Mouse (Mus musculus): Measurements from ENCODE around the gene Rnf207. TPM values are rescaled to one million over a fixed set of nuclear protein-coding genes. Genes with fewer than 3 reads are reported as not detected.

Rnf207 gene
- polyA plus RNA-seq (2016; fragmentation: Nextera tagmentation; extraction: Ambion mirVana) = 0.26 and 0.42 TPM in 2 replicates

- H3K27me3 ChIP-seq (replicated peaks) = peaks cover 54% of the 10 kb centered on the region
- peak within 1 kb of the TSS; percentile 58 for H3K4me2 ChIP-seq
- 5% methylated on average over 26 of the region's 26 CpGs for WGBS (ENCODE audit: insufficient replicate concordance)
- no peak within 1 kb of the TSS for H3K9ac ChIP-seq
- no peaks in the 10 kb centered on the region for H3K9me3 ChIP-seq (replicated peaks)
- H3K27ac ChIP-seq = no peak within 1 kb of the TSS
- ATAC-seq = no peak; the same call in 1 of the 2 replicates
- H3K4me3 ChIP-seq = peak within 1 kb of the TSS; percentile 25
- H3K36me3 ChIP-seq = no peaks in the 10 kb centered on the region
- H3K4me1 ChIP-seq = peaks cover 18% of the 10 kb centered on the region; the same call in 1 of the 2 replicates
Measured at GRCm38 (mm10) chr4:152318517-152319234, at the start of gene Rnf207. TSS of gene Rnf207 (minus strand) at chr4:152318993.

- Histone ChIP-seq H3K4me1 (peaks cover 21% of the 10 kb centered on the region), H3K9ac (no peak overlapping the region), H3K27ac (no peak overlapping the region), H3K27me3 (replicated peaks) (peaks cover 5% of the 10 kb centered on the region), H3K4me3 (no peak overlapping the region), H3K9me3 (replicated peaks) (no peaks in the 10 kb centered on the region), H3K4me2 (no peak overlapping the region), H3K36me3 (no peaks in the 10 kb centered on the region)
- no peak for ATAC-seq
- 66% methylated on average over 7 of the region's 7 CpGs for WGBS (ENCODE audit: insufficient replicate concordance)
Measured at GRCm38 (mm10) chr4:152365228-152365627, 46.4 kb upstream of the Rnf207 start.

GRCm38 (mm10) chr4:152362180-152362579, 43.4 kb upstream of the Rnf207 start:
- 28% methylated on average over 9 of the region's 9 CpGs for WGBS (ENCODE audit: insufficient replicate concordance)
- Histone ChIP-seq H3K27ac (no peak overlapping the region), H3K9ac (no peak overlapping the region), H3K9me3 (replicated peaks) (no peaks in the 10 kb centered on the region), H3K4me2 (no peak overlapping the region), H3K27me3 (replicated peaks) (peaks cover 25% of the 10 kb centered on the region), H3K36me3 (no peaks in the 10 kb centered on the region), H3K4me3 (no peak overlapping the region), H3K4me1 (peaks cover 29% of the 10 kb centered on the region)
- ATAC-seq = no peak

- Histone ChIP-seq H3K27ac (no peak overlapping the region), H3K27me3 (replicated peaks) (peaks cover 30% of the 10 kb centered on the region), H3K4me2 (peak overlapping the region; percentile 59), H3K4me3 (peak overlapping the region; percentile 23), H3K9ac (no peak overlapping the region), H3K9me3 (replicated peaks) (no peaks in the 10 kb centered on the region), H3K4me1 (peaks cover 29% of the 10 kb centered on the region), H3K36me3 (no peaks in the 10 kb centered on the region)
- peak; percentile 70 for ATAC-seq
- WGBS (ENCODE audit: insufficient replicate concordance) = under 1% methylated on average over 23 of the region's 24 CpGs
Measured at GRCm38 (mm10) chr4:152360855-152361254, 42.1 kb upstream of the Rnf207 start.

GRCm38 (mm10) chr4:152359700-152360099, 40.9 kb upstream of the Rnf207 start:
- Histone ChIP-seq H3K27me3 (replicated peaks) (peaks cover 30% of the 10 kb centered on the region), H3K27ac (no peak overlapping the region)
- WGBS (ENCODE audit: insufficient replicate concordance) = 11% methylated on average over 11 of the region's 11 CpGs

GRCm38 (mm10) chr4:152355672-152356071, 36.9 kb upstream of the Rnf207 start:
- no peaks in the 10 kb centered on the region for H3K9me3 ChIP-seq (replicated peaks)
- H3K27ac ChIP-seq = no peak overlapping the region
- 67% methylated on average over 7 of the region's 7 CpGs for WGBS (ENCODE audit: insufficient replicate concordance)
- H3K36me3 ChIP-seq = no peaks in the 10 kb centered on the region
- ATAC-seq = no peak
- H3K27me3 ChIP-seq (replicated peaks) = peaks cover 67% of the 10 kb centered on the region
- H3K9ac ChIP-seq = no peak overlapping the region
- no peak overlapping the region for H3K4me3 ChIP-seq
- no peak overlapping the region for H3K4me2 ChIP-seq
- H3K4me1 ChIP-seq = peaks cover 12% of the 10 kb centered on the region

More at GRCm38 (mm10) chr4:152359700-152360099, 40.9 kb upstream of the Rnf207 start:
- peaks cover 29% of the 10 kb centered on the region for H3K4me1 ChIP-seq
- no peaks in the 10 kb centered on the region for H3K36me3 ChIP-seq
- no peaks in the 10 kb centered on the region for H3K9me3 ChIP-seq (replicated peaks)
- no peak for ATAC-seq
- no peak overlapping the region for H3K4me3 ChIP-seq
- H3K4me2 ChIP-seq = no peak overlapping the region
- no peak overlapping the region for H3K9ac ChIP-seq

GRCm38 (mm10) chr4:152353886-152354637, 35.3 kb upstream of the Rnf207 start:
- Histone ChIP-seq H3K4me3 (no peak overlapping the region), H3K27me3 (replicated peaks) (peaks cover 66% of the 10 kb centered on the region), H3K4me2 (no peak overlapping the region), H3K9ac (no peak overlapping the region), H3K9me3 (replicated peaks) (no peaks in the 10 kb centered on the region), H3K36me3 (no peaks in the 10 kb centered on the region), H3K4me1 (no peaks in the 10 kb centered on the region; the same call in 1 of the 2 replicates), H3K27ac (no peak overlapping the region)
- 67% methylated on average over 14 of the region's 14 CpGs for WGBS (ENCODE audit: insufficient replicate concordance)
- no peak for ATAC-seq

GRCm38 (mm10) chr4:152351422-152352305, 32.9 kb upstream of the Rnf207 start:
- no peak for ATAC-seq
- WGBS (ENCODE audit: insufficient replicate concordance) = 13% methylated on average over 14 of the region's 14 CpGs

GRCm38 (mm10) chr4:152350722-152351421, 32.1 kb upstream of the Rnf207 start:
- no peak for ATAC-seq
- H3K4me2 ChIP-seq = no peak overlapping the region
- no peaks in the 10 kb centered on the region for H3K9me3 ChIP-seq (replicated peaks)
- H3K27me3 ChIP-seq (replicated peaks) = peaks cover 78% of the 10 kb centered on the region
- WGBS (ENCODE audit: insufficient replicate concordance) = 17% methylated on average over 8 of the region's 8 CpGs
- no peaks in the 10 kb centered on the region for H3K36me3 ChIP-seq
- no peak overlapping the region for H3K9ac ChIP-seq
- H3K4me1 ChIP-seq = peaks cover 5% of the 10 kb centered on the region; the same call in 1 of the 2 replicates
- no peak overlapping the region for H3K4me3 ChIP-seq
- H3K27ac ChIP-seq = no peak overlapping the region

More at GRCm38 (mm10) chr4:152351422-152352305, 32.9 kb upstream of the Rnf207 start:
- Histone ChIP-seq H3K27me3 (replicated peaks) (peaks cover 80% of the 10 kb centered on the region), H3K9me3 (replicated peaks) (no peaks in the 10 kb centered on the region), H3K36me3 (no peaks in the 10 kb centered on the region), H3K9ac (no peak overlapping the region), H3K27ac (no peak overlapping the region), H3K4me1 (peaks cover 2% of the 10 kb centered on the region; the same call in 1 of the 2 replicates), H3K4me2 (no peak overlapping the region), H3K4me3 (no peak overlapping the region)

GRCm38 (mm10) chr4:152349837-152350381, 31.1 kb upstream of the Rnf207 start:
- Histone ChIP-seq H3K27me3 (replicated peaks) (peaks cover 85% of the 10 kb centered on the region), H3K4me2 (no peak overlapping the region), H3K4me1 (peaks cover 11% of the 10 kb centered on the region), H3K36me3 (no peaks in the 10 kb centered on the region), H3K9me3 (replicated peaks) (no peaks in the 10 kb centered on the region), H3K4me3 (no peak overlapping the region), H3K9ac (no peak overlapping the region), H3K27ac (no peak overlapping the region)
- no peak for ATAC-seq
- 11% methylated on average over 17 of the region's 17 CpGs for WGBS (ENCODE audit: insufficient replicate concordance)
